Mouse (Mus musculus): ENCODE data around the gene Dcaf1.

Gene Dcaf1

DNA sequence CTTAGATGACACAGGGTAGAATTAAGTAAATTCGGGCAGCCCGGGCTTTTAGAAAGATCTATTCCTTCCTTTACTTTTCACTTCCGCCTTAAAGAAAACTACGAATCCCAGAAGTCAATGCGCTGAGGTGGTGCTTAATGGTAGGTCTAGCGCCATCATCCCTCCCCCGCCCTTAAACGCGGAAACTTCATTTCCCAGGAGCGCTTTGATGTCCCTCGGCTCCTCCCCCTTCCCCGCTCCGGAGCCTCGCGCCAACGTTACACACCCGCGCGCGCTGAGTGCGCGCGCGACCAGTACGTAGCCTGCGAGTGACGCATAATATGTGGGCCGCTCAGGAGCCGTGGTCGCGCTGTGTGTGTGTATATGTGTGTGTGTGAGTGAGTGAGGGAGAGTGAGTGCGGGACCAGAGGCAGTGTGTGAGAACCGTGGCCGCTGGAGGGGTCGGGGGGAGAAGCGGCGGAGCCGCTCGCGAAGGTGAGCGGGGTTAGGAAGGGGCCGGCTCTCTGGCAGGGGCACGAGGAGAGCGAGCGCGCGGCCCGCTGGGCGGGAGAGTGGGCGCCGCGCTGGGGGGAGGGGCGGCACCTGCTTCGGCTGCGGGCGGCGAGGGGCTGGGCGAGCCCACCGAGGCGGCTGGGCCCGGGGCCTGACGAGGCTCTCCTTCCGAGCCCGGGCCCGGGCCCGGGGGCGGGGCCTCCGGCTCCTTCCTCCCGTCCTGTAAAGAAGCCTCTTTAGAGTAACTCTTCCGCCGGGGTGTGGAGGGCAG is at the start of gene Dcaf1:
Dcaf1 (plus strand) TSS at position 257 of the 763 bp plus-strand sequence.
- DNase-seq (ENCODE audit: low spot score) = peak; percentile 96

DNA sequence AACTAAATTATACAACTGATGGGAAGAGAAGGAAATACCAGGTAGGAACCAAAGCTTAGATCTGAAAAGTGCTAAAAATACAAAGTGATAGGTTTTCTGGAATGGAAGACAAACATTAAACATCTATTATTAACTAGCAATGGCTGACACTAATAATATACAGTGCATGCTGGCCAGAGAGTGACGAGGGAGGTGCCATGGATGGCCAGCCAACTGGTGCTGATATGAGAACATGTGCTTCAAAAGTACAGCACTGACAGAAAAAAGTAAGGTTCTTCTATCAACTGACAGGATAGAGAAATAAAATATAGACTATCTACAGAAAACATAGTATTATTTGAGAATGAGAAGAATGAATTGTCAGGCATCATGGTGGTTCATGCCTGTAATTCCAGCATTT is 45.6 kb upstream of the Dcaf1 start:
- no peak for DNase-seq (ENCODE audit: low spot score)

DNA sequence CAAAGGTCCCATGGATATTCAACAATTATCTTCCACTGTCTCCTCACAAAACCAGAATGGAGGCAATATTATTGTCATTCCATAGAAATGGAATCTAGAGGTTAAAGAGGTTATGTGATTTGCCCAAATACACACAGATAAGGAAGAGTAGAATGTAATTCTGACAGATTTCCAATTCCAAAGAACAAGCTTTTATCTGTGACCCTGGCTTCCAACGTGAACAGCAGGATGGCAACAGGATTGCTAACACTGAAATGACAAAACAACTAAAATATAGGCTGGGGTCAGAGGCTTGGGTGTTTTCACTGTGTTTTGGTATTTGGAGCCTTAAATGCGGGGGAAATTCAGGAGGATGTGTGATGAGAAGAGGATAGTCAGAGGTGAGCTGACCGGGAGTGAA is 44.3 kb upstream of the Dcaf1 start:
- DNase-seq (ENCODE audit: low spot score) = no peak

DNA sequence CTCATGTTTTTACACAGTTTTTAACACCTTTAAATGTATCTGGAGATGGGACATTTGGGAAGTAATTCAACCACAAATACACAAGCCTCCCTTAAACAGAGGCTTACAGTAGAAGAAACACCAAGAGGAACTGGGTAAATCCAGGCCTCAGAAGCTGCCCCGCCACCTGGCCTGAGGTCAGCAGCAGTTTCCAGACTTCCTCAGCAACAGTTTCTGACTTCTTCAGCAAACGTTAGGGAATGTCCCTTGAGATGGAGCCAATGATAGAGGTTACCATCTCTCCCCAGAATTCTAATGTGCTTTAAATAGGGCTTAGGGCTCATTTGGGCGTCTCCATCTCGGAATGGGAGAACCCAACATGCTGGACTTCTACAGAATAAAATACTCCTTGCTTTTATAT is 43.4 kb upstream of the Dcaf1 start:
- DNase-seq (ENCODE audit: low spot score) = no peak

DNA sequence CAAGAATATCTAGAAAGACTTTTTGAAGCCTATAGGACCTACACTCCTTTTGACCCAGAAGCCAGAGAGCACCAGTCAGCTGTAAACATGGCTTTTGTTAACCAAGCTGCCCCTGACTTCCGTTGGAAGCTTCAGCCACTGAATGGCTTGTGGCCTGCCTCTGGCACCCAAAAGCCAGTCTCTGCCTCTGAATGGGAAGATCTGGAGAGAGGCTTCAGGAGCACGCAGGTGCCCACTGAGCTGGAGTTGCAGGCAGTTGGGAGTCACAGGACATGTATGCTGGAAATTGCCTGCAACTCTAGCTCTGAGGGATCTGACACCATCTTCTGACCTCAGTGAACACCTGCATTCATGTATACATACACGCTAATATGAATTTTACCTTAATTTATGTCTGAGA is 41.6 kb upstream of the Dcaf1 start:
- DNase-seq (ENCODE audit: low spot score) = no peak

DNA sequence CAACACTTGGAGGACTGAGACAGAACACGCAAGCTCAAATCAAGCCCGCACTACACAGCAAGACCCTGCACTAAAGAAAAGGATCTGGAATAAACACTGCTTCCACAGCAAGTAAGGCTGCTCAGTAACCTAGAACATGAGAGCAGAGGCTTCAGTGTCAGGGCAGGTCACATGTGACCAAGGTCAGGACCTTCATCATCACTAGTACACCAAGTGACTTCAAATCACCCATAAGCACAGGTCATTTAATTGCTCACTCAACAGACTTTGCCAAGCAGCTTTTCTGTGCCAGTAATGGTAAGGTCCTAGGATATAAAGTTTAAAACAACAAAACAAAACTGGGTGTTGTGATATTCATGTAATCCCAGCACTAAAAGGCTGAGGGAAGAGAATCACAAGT is 38.1 kb upstream of the Dcaf1 start:
- DNase-seq (ENCODE audit: low spot score) = no peak

DNA sequence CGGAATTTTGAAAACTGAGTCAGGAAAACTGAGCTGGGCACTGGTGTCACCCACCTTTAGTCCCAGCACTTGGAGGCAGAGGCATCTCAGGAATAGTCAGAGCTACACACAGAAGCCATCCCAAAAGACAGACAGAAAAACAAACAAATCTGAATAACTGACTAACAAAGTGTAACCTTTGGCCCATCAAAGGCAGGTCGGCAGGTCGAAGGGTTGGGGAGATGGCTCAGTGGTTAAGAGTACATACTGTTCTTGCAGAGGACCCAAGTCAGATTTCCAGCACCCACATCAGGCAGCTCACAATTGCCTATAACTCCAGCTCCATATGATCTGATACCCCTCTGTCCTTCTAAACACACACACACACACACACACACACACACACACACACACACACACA is 36.5 kb upstream of the Dcaf1 start:
- no peak for DNase-seq (ENCODE audit: low spot score)

DNA sequence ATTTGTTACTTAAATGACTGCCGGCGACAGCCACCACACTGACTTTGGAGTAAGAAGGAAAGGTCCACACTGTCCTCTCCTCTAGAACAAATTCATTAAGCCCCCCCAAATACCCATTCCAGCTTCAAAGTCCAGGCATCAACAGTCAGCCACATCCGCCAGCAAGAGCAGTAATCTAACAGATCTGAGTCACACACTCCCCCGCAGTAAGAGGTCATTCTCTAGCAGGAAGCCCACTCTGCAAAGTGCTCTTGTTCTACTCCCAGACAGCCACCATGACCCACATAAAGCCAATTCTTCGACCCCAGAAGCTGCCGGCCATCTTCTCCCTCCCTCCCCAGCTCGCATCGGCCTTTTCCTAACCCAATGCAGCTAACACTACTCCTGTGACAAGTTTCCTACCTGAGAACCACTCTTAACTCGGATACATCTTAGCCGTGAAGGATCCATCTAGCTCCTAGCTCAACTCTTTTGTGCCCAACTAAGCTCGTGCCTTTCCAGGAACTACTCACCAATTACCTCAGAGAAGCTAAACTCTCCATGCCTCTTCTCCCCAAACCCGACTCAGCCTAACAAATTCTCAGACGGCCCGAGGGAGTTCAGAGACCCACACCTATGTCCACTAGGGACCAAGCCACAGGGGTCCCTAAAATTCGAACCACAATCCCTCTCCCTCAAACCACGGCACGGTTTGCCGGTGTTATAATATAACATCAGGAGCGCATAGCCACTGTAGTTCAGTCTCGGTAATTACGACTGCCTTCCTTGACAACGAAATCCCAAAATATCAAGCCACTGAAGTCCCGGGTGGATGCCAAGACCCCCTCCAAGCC is 33.5 kb upstream of the Dcaf1 start:
- peak; percentile 33 for DNase-seq (ENCODE audit: low spot score)

DNA sequence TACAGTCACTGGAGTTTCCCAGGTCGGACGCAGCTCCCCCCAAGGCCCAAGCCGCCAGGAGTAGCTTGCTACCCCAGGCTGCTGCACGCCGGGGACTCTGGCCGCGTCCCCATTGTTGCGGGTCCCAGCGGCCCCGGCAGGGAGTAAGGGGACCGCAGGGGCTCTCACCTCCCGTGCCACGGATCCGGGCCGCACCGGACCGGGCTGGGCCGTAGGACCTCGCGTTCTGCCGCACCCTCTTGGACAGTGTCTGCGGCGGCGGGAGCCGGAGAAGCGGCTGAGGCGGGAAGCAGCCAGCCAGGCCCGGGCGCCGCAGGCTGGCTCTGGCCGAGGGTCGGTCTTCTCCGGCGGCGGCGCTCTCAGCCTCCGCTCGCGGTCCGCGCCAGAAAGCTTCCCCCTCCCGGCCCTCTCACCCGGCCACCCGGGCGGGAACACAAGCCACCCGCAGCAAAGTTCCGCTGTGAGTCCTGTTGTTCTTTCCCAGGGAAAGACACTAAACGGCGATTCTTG is 32.8 kb upstream of the Dcaf1 start, which contains the start of gene Rad54l2:
Rad54l2 (minus strand) TSS at position 383 of the 510 bp plus-strand sequence.
- DNase-seq (ENCODE audit: low spot score) = peak; percentile 88

DNA sequence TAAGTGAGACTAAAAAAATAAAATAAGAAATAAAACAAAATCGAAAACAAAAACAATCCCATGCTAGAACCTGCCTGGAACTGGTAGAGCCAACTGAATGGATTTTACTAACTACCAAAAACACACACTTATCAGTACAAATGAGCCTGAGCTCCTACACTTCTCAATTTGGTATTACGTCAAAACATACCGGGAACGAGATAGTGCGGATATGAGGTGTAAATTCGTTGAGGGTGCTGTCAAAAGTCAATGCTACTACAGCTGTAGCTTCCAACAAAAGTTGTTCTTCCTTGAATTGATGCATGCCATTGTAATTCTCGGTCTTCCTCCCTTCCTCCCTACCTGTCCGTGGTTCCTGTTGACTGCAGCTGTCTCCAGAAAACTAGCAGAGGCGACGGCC is 32.3 kb upstream of the Dcaf1 start:
- DNase-seq (ENCODE audit: low spot score) = no peak

DNA sequence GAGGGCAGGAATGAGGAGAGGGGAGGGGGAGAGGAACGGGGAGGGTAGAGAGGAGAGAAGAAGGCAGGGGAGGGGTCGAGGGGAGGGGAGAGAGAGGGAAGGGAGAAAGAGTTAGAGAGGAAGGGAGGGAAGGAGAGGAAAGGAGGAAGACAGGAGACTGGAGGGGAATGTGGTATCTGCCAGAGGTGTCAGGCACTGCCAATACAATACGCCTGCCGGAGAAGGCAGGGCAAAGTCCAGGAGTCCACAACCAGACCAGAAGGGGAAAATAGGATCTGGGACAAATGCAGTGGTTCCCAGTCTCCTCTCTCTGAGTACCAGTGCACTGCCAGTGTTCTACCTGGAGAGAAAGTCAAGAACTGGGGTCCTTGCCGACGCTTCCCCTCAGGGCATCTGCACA is 30.8 kb upstream of the Dcaf1 start:
- peak; percentile 38 for DNase-seq (ENCODE audit: low spot score)

DNA sequence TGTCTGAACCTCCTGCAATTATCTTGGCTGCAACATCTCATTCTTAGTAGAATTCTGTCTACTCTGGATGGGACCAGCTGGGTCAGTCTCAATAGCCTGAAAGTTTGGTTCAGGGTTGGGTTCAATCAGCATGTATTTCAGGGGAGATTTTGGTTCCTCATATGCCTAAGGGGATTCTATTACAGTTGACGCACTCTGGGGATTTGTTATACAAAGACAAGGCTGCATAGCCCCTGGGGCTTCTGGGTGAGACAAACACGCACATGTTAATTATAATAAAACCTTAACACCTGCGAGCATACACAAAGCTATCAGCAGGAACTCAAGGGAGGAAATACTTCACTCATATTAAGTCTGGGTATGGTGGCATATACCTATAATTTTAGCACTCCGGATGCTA is 15.2 kb upstream of the Dcaf1 start:
- DNase-seq (ENCODE audit: low spot score) = no peak

DNA sequence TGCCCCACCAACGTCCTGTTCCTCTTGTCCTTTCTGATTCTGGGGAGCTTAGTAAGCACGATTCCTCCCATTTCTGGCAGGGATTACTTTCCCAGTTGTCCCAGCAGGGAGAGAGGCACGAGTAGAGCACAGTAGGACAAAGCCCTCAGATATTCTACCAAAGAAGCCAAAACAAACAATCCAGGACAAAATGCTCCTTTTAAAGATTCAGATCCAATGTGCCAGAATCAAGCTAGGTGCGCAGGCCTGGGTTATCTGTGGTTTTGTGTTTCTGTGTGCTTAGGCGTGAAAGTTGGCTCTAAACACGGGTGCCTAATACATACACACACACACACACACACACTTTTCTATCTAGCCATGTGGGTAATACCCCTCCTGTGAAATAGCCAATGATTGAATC is 3.5 kb upstream of the Dcaf1 start:
- DNase-seq (ENCODE audit: low spot score) = no peak

DNA sequence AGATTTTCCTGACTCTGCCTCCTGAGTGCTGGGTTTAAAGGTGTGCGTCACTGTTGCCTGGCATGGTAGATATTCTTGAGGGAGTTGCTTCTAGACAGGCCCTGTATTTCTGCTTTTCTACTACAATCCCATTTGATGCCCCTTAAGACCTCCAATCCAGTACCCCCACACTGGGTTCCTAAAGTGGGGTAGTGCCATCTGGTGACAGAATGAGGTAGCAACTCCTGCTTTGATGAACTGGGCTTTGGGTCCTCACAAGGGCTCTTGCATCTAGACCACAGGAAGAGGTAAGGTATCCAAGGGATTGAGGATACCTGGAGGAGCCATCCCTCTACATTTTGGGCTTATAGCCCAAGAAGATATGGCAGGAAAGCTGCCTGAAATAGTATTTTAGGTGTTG is 2.5 kb upstream of the Dcaf1 start:
- no peak for DNase-seq (ENCODE audit: low spot score)

DNA sequence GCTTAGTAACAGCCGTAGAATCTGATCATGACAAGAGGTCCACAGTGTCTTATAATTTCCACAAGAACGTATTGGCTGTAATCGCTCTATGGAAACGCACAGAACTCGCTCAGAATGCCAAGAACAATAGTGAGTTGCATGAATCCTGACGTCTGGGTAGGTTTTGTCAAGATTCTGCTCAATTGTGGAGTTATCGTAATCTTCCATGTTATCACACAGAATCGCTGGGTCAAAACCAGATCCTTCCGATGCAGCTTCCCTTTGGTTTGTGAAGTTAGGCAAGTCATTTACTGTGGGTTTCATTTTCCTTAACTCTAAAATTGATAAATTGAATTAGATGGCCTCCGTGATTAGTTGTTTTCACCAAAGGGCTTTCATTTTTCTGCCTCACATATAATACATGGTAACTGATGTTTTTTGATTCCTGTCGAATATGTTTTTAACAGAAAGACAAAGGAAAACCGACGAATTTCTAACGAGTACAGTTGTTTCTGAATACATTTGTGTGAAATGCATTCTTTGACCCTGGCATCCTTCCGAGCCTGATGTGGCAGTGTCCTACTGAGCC is 540 bp upstream of the Dcaf1 start:
- peak; percentile 8 for DNase-seq (ENCODE audit: low spot score)

DNA sequence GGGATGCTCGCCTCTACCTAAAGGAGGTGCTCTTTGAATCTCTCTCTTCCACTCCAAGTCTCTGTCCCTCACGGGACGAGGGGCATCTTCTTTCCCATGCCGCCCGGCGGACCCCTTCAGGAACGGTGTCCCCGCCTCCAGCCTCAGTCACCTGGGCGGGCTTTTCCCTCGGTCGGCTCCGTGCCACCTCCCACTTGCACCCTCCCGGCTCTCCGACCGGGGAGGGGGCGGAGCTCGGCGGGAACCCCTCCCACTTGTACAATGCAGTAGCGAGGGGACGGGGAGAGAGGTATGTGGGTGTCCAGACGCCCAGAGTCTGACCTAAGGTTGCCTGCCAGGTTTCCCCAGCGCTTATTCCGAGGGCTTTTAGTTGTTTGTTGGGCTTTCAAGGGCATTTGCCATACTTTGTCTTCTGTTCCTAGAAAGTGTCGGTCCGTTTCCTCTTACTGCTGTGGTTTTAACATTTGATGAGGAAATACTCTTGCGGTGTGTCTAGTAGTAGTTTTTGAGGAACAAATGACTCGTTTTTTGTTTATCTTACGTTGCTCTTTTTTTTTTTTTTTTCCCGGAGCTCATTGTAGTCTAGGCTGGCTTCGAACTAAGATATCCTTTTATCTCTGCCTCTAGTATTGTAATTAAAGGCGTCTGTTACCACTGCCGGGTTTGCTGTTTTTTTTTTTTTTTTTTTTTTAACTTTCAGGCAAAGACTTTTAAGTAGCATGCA is 869 bp downstream of the Dcaf1 start:
- DNase-seq (ENCODE audit: low spot score) = peak; percentile 93

DNA sequence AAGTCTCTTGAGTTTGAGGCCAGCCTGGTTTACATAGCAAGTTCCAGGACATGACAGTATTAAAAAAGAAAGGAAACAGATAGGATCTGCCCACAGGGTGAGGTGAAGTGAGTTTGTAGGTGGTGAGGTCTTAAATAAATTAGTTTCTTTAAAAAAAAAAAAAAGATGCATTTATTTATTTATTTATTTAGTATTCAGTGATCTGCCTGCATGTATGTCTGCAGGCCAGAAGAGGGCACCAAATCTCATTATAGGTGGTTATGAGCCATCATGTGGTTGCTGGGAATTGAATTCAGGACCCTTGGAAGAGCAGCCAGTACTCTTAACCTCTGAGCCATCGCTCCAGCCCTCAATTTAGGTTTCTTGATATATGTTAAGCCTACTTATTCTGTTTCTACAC is 18.9 kb downstream of the Dcaf1 start:
- DNase-seq (ENCODE audit: low spot score) = no peak

DNA sequence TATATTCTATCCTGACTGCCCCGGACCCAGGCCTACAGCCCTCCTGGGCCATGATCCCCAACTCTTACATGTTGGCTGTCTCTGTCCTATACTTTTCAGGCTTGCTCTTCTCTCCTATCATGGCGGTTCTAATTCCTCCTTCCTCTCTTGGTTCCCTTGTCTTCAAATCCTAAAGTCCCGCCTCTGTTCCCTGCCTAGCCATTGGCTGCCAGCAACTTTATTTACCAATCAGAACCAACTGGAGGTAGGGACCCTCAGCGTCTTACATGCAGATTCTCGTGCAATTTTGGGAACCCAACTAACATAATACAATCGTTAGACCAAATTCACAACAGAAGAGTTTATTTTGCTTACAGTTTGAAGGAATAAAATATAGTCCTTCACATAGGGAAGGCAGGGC is 21.1 kb downstream of the Dcaf1 start:
- no peak for DNase-seq (ENCODE audit: low spot score)

DNA sequence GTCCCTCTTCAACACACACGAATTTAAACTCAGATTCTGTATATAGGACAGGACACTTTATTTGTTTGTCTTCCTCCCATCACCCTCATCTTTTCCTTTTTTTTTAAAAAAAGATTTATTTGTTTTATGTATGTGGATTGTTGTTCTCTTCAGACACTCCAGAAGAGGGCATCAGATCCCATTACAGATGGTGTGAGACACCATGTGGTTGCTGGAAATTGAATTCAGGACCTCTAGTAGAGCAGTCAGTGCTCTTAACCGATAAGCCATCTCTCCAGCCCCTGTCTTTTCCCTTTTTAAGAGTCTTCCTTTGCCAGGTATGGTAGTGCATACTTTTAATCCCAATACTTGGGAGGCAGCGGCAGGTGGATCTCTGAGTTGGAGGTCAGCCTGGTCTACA is 35.0 kb downstream of the Dcaf1 start:
- no peak for DNase-seq (ENCODE audit: low spot score)

DNA sequence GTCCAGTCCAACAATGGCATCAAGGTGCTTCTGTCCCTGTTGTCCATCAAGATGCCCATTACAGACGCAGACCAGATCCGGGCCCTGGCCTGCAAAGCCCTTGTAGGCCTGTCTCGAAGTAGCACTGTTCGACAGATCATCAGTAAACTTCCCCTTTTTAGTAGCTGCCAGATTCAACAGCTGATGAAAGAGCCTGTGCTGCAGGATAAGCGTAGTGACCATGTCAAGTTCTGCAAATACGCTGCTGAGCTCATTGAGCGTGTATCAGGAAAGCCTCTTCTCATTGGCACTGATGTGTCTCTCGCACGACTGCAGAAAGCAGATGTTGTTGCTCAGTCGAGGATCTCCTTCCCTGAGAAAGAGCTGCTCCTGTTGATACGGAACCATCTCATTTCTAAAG is 36.4 kb downstream of the Dcaf1 start:
- no peak for DNase-seq (ENCODE audit: low spot score)

DNA sequence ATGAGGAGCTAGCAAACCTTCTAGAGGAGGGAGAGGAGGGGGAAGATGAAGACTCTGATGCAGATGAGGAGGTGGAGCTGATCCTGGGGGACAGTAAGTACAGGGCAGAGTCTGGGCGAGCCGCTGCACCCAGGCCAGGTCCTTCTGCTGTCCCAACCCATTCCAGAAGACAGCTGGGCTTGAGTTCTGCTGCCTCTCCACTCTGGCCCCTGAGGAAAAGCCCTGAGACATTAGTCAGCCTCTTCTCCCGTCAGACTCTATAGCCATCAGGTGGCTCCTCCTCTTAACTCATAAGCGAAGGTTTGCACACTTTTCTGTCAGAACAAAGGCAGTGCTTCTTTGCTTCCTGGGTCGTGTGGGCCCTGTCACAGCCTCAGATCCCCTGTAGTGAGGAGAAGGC is 52.5 kb downstream of the Dcaf1 start:
- DNase-seq (ENCODE audit: low spot score) = no peak

DNA sequence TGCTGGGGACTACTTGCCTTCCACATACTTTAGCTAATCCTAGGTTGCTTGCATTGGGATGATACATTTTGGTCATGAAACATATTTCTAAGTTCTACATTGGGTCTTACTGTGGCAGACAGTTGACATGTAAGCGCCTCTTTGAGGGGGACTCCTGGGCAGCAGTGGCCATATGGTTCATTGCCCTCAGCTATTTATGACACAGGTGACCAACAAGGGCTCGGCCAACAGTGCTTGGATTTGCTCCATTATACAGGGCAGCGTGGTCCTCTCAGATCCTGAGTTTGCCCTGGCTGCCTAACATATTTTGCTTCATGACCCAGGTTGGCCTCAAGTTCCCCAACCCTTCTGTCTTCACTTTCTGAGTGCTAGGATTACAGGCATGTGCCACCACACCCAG is 55.0 kb downstream of the Dcaf1 start:
- no peak for DNase-seq (ENCODE audit: low spot score)
